Mouse (Mus musculus): ENCODE data around the gene Gm12248. TPM values are rescaled to one million over a fixed set of nuclear protein-coding genes. Genes with fewer than 3 reads are reported as not detected.

Gm12248 gene
- total RNA-seq (2015; ENCODE audit: low replicate concordance) (not detected in 2 replicates), total RNA-seq (2017; ENCODE audit: low replicate concordance) (not detected in 2 replicates)

GRCm38 (mm10) chr11:58093021-58093528, at the start of gene Gm12248:
TSS of gene Gm12248 (minus strand) at chr11:58093134.
- ATAC-seq (replicated peaks; ENCODE audit: low FRiP score, poor library complexity, severe bottlenecking) = no peak

DNA sequence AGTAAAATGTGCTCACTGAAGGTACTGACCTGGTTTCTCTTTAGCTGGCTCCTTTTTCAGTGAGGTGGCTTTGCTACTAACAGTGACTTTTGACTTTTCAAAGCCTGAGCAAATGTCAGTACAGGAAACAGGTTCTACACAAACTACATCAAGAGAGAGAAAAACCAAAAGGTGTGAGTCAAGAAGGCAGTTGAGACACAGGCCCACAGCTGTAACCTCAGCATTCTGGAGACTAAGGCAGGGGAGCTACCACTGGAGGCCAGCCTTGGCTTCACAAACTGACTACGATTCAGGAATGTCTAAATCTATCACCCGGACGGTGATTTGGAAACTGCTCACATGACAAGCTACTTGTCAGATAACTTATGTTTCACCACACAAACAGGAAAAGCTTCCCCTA, 46.5 kb upstream of the Gm12248 start:
- no peak for ATAC-seq (replicated peaks; ENCODE audit: low FRiP score, poor library complexity, severe bottlenecking)

DNA sequence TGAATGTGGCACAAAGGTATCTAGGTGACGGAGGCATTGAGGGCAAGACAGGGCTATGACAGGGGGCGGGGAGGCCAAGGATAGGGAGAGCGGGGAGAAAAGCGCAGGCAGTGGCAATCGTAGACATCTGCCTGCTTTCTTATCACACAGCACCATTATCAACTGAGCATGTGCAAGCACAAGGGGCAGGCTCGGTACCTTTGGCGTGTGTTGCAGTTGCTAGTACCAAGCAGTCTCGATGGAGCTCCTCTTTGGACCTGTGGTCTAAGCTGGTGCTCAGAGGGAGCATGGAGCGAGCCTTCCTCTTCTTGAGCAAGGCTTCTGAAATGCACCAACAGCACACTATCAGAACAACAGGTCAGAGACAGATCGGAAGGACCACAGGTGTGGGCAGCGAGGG, 45.9 kb upstream of the Gm12248 start:
- ATAC-seq (replicated peaks; ENCODE audit: low FRiP score, poor library complexity, severe bottlenecking) = no peak

DNA sequence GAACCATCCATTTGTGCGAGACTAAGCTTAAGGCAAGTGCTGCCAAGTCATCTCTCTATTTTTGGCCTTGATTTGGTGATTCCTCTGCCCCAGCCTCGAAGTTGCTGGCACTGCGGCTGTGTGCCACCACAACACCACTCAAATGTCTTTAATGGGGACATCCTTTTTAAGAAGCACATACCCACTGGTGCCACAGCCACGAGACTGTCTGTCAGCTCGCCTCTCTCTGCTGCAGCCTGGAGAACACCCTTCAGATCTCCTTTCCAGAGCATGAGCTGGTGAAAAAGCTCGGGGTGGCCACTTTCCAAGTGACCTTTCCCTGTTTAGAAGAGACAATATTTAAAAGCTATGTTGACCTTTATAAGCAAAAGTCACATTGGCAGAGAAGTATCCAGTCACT, 43.7 kb upstream of the Gm12248 start:
- ATAC-seq (replicated peaks; ENCODE audit: low FRiP score, poor library complexity, severe bottlenecking) = no peak

DNA sequence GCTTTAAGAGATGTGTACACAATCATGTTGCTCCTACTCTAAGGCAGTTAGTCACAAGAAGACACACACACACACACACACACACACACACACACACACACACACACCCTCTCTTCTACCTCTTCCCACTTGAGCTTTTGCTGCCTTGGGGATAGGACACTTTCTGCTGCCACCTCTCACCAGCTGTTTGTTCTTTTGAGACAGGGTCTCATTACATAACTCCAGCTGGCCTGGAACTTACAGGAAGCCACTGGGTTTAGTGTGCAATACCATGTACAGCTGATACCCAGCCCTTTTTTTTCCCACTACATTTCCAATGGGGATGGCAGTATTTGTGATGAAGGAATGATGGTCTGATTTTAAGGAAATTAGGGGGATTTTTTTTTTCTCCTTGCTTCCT, 42.4 kb upstream of the Gm12248 start:
- ATAC-seq (replicated peaks; ENCODE audit: low FRiP score, poor library complexity, severe bottlenecking) = no peak

DNA sequence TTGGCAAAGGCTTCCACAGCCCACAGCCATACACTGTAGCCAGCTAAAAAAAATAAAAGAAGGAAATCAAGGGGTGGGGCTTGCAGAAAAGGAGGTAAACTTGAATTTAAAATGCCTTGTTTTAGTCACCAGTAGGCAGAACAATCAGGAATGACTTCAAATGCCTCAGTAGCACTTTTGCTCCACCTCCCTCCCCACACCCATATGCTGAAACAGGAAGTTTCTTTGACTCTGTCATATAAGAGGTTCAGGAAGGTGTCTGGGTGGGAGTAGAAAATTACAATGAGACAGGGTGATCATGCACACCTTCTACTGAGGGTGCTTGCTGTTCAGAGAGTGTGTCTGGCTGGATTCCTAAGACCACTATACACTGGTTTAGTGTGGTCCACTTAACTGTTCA, 41.9 kb upstream of the Gm12248 start:
- no peak for ATAC-seq (replicated peaks; ENCODE audit: low FRiP score, poor library complexity, severe bottlenecking)

GRCm38 (mm10) chr11:58132026-58132425, 39.1 kb upstream of the Gm12248 start:
- no peak for ATAC-seq (replicated peaks; ENCODE audit: low FRiP score, poor library complexity, severe bottlenecking)

DNA sequence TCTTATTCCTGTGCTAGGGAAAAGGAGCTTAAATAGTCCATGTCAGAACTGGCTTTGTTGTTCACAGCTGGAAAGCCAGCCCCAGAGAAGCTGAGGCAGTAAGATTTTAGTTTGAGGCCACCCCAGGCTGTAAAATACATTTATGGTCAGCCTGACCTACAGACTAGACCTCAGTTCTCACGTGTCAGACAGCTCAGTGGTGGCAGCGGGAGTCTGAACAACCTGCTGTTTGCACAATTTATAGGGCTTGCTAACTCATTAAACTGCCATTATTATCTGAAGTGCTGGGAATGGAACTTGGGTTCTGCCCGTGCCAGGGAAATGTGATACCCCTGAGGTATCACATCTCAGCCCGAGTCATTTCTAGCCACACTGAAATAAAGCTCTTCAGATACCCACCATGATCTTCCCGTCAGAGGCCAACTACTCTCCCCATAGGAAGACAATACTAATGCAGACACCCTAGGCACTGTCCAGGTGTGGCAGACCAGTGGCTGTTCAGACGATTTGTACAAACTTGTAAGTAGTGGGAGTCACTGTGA, 36.4 kb upstream of the Gm12248 start:
- no peak for ATAC-seq (replicated peaks; ENCODE audit: low FRiP score, poor library complexity, severe bottlenecking)

GRCm38 (mm10) chr11:58127544-58127943, 34.6 kb upstream of the Gm12248 start:
- peak; percentile 87 for ATAC-seq (replicated peaks; ENCODE audit: low FRiP score, poor library complexity, severe bottlenecking)

DNA sequence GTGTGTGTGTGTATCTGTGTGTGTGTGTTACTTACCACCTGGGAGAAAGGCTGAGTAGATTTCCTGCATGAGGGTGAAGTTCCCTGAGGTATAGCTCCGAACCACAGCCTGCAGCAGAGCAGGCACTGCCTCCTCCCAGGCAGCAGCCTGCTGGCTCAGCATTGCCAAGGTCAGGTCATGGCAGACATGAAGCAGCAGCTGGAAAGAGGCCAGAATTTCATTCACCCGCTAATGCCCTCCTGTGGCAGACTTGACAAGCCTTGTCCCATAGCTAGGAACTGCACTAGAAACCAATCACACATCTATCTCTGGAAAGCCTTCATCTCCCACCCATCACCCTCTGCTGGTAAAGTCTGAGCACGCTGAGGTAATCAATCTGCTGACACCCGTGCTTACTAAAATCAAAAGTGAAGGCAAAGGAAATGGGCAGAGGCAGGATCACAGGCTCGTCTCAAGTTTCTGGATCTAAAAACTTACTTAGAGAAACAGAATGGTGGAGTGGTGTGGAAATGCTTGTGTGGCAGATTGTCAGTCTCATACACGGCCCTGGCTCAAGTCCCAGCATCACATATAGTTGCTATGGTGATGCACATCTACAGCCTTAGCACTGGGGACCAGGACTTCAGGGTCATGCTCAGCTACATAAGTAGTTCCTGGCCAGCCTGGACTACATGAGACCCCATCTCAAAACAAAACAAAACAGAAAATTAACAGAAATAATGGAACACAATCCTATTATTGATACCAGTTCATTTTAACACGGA, 33.6 kb upstream of the Gm12248 start:
- peak; percentile 73 for ATAC-seq (replicated peaks; ENCODE audit: low FRiP score, poor library complexity, severe bottlenecking)

- no peak for ATAC-seq (replicated peaks; ENCODE audit: low FRiP score, poor library complexity, severe bottlenecking)
These were observed 32.1 kb upstream of the Gm12248 start for GRCm38 (mm10) chr11:58125021-58125420.

- ATAC-seq (replicated peaks; ENCODE audit: low FRiP score, poor library complexity, severe bottlenecking) = no peak
These were observed 30.8 kb upstream of the Gm12248 start for GRCm38 (mm10) chr11:58123711-58124110.

- ATAC-seq (replicated peaks; ENCODE audit: low FRiP score, poor library complexity, severe bottlenecking) = no peak
These were observed 28.4 kb upstream of the Gm12248 start for GRCm38 (mm10) chr11:58121351-58121750.

DNA sequence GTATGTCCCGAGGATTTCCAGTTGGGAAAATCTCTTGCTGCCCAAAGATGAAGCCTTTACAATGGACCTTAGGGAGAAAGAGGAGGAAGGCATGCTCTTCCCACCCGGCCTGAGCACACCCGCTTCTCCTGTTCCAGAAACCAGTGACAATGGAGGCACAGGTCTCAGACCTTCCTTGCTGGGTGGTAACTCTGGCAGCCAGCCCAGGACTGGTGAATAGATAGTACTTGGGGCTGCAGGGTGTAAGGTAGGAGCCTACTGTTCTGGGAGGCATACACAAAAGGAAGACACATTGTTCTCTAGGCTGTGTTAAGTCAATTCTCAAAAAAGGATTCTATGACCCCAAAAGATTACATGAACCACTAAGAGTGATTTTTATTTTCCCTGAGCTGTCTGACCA, 27.7 kb upstream of the Gm12248 start:
- no peak for ATAC-seq (replicated peaks; ENCODE audit: low FRiP score, poor library complexity, severe bottlenecking)

GRCm38 (mm10) chr11:58117044-58117652, 24.2 kb upstream of the Gm12248 start:
- ATAC-seq (replicated peaks; ENCODE audit: low FRiP score, poor library complexity, severe bottlenecking) = 0 out of 2 replicates have a peak, but pooled peaks have one; percentile 13

DNA sequence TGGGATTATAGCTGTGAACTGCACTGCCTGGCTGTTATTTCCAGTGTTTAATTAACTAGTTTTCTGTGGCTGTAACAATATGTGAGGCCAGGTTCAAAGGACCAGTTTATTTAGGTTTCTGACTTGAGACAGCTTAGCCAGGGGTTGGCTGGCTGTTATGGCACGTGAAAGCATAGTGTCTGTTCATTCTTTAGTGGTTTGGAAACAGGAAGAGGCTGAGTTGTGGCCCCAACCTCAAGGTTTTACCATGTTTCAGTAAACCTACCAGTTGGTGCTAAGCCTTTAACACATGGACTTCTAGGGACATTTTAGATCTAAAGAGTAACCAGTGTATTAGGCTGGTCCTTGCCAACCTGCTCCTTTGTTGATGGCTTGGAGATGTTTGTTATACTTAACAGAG, 23.6 kb upstream of the Gm12248 start:
- no peak for ATAC-seq (replicated peaks; ENCODE audit: low FRiP score, poor library complexity, severe bottlenecking)

DNA sequence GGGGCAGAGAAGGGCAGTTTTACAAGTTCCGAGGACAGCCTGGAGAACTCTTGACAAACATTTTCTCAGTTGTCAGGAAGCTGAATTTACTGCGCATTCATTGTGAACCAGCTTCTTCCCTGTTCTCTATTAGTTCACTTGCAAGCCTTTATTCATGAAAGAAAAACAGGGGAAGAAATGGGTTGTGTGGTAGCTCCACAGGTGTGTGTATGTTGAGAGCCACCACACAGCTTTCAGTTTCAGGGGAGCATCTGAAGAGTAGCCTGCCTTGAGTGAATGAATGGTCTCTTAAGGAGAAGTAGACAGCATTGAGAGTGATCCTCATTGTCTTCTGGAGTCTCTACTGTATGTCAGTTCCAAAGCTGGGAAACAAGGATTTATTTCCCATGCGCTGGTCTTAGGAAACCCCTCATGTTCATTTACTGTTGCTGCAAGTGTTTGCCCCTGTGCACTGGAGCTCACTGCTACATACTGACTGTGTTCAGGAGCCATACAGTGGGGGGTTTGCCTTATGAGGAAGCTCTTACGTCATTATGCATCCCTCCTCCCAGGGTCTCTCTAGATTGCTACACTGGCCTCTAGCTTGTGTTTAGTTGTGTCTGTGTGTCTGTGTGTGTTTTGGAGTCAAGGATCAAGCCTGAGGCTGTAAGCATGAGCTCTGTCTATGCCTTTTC, 14.9 kb upstream of the Gm12248 start:
- ATAC-seq (replicated peaks; ENCODE audit: low FRiP score, poor library complexity, severe bottlenecking) = no peak

- no peak for ATAC-seq (replicated peaks; ENCODE audit: low FRiP score, poor library complexity, severe bottlenecking)
These were observed 14.1 kb upstream of the Gm12248 start for GRCm38 (mm10) chr11:58107009-58107408.

DNA sequence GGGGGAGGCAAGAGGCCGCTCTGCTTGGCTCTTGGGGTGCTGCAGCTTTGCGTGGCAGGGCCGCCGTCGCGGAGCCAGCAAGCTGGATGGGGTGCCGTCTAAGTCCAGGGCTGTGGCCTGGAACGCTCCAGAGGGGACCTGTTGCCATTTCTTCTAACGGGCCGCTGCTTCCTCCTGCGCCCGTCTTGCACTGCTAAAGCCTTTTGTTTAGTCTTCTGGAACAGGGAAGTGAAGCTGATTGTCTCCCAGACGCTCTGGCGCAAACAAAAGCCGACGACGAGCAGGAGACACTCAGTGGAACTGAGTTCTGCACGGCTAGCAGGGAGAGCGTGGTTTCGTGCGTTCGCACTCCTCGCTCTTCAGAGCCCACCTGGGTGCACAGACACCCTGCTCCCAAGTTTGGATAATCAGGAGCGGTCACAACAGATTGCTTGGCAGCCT, 11.4 kb upstream of the Gm12248 start:
- ATAC-seq (replicated peaks; ENCODE audit: low FRiP score, poor library complexity, severe bottlenecking) = peak; percentile 67

DNA sequence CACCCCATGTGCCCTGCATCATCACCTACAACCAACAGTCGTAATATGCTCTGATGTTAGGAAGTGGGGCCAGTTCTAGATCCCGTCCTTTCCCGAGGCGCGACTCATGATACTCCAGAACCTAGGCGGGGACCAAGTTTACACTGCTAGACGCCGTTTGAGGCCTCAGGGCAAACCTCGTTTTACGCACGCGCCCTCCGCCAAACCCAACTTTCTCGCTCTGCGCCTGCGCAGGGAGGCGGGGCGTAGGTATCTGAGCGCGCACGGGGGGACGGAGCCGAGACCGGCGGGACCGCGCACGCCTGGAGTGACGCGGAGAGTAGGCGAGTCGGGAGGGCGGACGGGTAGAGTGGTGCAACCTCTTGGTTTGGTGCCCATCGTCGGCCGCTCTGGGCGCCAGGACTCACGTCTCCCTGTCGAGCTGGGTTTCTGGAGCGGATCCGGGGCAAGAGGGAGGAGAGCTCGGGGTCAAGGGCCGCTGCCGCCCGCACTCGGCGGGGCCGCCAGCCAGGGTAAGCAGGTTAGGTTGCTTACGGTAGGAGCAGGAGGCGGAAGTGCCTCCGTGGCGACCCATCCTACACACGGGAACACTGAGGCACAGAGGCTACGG, 10.9 kb upstream of the Gm12248 start, which contains the start of gene Cnot8:
TSS of gene Cnot8 (plus strand) at position 457 of the 610 bp plus-strand sequence.
- peak; percentile 95 for ATAC-seq (replicated peaks; ENCODE audit: low FRiP score, poor library complexity, severe bottlenecking)

Data from erythroblast, adult 5-6 weeks (primary cell).